Mouse (Mus musculus) forebrain, embryonic 16.5 days (tissue): ENCODE results near the gene Scarf2. TPM values are rescaled to one million over a fixed set of nuclear protein-coding genes. Genes with fewer than 3 reads are reported as not detected.

Experiments
- ATAC-seq: fragments of 200-750 bp; cut with Nextera tagmentation; 2 replicates; pipeline ENCODE4 v1.8.0; 2017; ENCODE audit warnings: mild to moderate bottlenecking, moderate library complexity
- H3K27ac ChIP-seq: fragments of 300-500 bp; sonication (generic); 2 replicates; pipeline ENCODE4 v1.5.1; 2014; ENCODE audit warnings: low read length, control low read depth
- H3K27me3 ChIP-seq: fragments of 300-500 bp; sonication (generic); replicated peaks from 2 replicates; pipeline ENCODE4 v1.6.1; 2014; ENCODE audit warnings: low read length; ENCODE audit not compliant: control insufficient read depth, insufficient read depth
- H3K36me3 ChIP-seq: fragments of 300-500 bp; sonication (generic); 2 replicates; pipeline ENCODE4 v1.6.1; 2014; ENCODE audit not compliant: control insufficient read depth, insufficient read depth
- H3K4me1 ChIP-seq: fragments of 300-500 bp; sonication (generic); replicated peaks from 2 replicates; pipeline ENCODE4 v1.6.1; 2014; ENCODE audit warnings: low read length; ENCODE audit not compliant: control insufficient read depth, insufficient read depth
- H3K4me2 ChIP-seq: fragments of 300-500 bp; sonication (generic); 2 replicates; pipeline ENCODE4 v1.6.1; 2014; ENCODE audit warnings: mild to moderate bottlenecking, low read length, control low read depth
- H3K4me3 ChIP-seq: fragments of 300-500 bp; sonication (generic); replicated peaks from 2 replicates; pipeline ENCODE4 v1.5.1; 2014; ENCODE audit warnings: mild to moderate bottlenecking, low read length, control low read depth
- H3K9ac ChIP-seq: fragments of 300-500 bp; sonication (generic); replicated peaks from 2 replicates; pipeline ENCODE4 v1.6.1; 2014; ENCODE audit warnings: low read depth, low read length, control low read depth
- H3K9me3 ChIP-seq: fragments of 300-500 bp; sonication (generic); 2 replicates; pipeline ENCODE4 v1.6.1; 2016; ENCODE audit warnings: low read length; ENCODE audit not compliant: control insufficient read depth
- WGBS: fragments of 180-500 bp; shearing (Covaris S2); extraction: QIAGEN DNeasy Blood & Tissue Kit; methylation state at CpG from one replicate; pipeline ENCODE4 v1.1.7; 2014; 5-methylcytosine and 5-hydroxymethylcytosine counted together
- polyA plus RNA-seq: library from polyadenylated mRNA; unstranded; fragments of >200 nt; fragmentation: Nextera tagmentation; extraction: Ambion mirVana; gene quantifications from 2 replicates; pipeline ENCODE4 v1.2.1, GENCODE M21; 2015

Scarf2 gene
- polyA plus RNA-seq, 1 experiment from 2014 or later = 0.99 TPM

DNA sequence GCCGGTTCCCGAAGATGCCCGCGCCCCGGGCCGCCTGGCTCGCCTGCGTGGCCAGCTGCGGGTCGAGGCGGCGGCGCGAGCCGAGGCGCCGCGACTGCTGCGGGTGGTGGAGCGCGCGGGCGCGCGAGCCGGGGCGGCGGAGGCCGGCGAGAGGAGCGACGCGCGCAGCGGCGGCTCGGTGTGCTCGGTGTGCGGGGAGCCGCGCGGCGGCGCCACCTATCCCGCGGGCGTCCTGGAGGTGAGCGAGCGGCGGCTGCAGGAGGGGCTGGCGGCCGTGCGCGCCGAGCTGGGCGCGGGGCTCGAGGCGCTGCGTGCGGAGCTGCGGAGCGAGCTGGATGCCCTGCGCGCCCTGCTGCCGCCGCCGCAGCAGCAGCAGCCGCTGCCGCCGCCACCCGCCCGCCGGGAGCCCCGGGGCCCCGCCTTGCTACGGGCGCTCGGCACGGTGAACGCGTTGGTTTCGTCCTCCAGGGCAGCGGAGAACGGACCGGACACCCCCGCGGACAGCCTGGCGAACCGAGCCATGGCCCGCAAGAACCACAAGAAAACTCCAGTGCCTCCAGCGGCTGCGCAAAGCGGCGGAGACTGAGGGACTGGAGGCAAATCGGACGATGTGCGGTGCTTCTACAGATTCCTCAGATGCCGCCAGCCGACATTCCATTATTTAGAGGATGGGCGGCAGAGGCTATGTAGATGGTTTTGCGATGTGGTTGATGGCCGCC is 36.8 kb downstream of the Scarf2 start:
- Histone ChIP-seq H3K4me3 (peak overlapping the region; percentile 50), H3K4me1 (peaks cover 19% of the 10 kb centered on the region), H3K36me3 (no peaks in the 10 kb centered on the region; the same call in 1 of the 2 replicates), H3K27me3 (peaks cover 50% of the 10 kb centered on the region), H3K27ac (peak overlapping the region; percentile 76), H3K9me3 (no peaks in the 10 kb centered on the region), H3K9ac (peak overlapping the region; percentile 80), H3K4me2 (peak overlapping the region; percentile 75)
- ATAC-seq = peak; percentile 82
- under 1% methylated on average over 58 of the region's 103 CpGs for WGBS

GRCm38 (mm10) chr16:17834543-17834942 is 37.5 kb downstream of the Scarf2 start:
- peak overlapping the region; percentile 80 for H3K9ac ChIP-seq
- ATAC-seq = no peak
- 55% methylated on average over 7 of the region's 7 CpGs for WGBS
- H3K4me2 ChIP-seq = peak overlapping the region; percentile 75
- no peaks in the 10 kb centered on the region; the same call in 1 of the 2 replicates for H3K36me3 ChIP-seq
- H3K27me3 ChIP-seq = peaks cover 50% of the 10 kb centered on the region
- no peaks in the 10 kb centered on the region for H3K9me3 ChIP-seq
- H3K4me3 ChIP-seq = peak overlapping the region; percentile 50
- peaks cover 19% of the 10 kb centered on the region for H3K4me1 ChIP-seq
- H3K27ac ChIP-seq = peak overlapping the region; percentile 76; the same call in 1 of the 2 replicates

GRCm38 (mm10) chr16:17835481-17835880 is 38.4 kb downstream of the Scarf2 start:
- no peak overlapping the region for H3K9ac ChIP-seq
- H3K36me3 ChIP-seq = no peaks in the 10 kb centered on the region; the same call in 1 of the 2 replicates
- H3K4me1 ChIP-seq = peaks cover 19% of the 10 kb centered on the region
- no peak overlapping the region for H3K4me3 ChIP-seq
- H3K27me3 ChIP-seq = peaks cover 48% of the 10 kb centered on the region
- H3K4me2 ChIP-seq = no peak overlapping the region
- no peak for ATAC-seq
- 33% methylated on average over 13 of the region's 13 CpGs for WGBS
- H3K9me3 ChIP-seq = no peaks in the 10 kb centered on the region
- no peak overlapping the region for H3K27ac ChIP-seq

- Histone ChIP-seq H3K4me2 (no peak within 1 kb of the TSS), H3K27me3 (peaks cover 23% of the 10 kb centered on the region), H3K27ac (no peak within 1 kb of the TSS), H3K9me3 (no peaks in the 10 kb centered on the region), H3K36me3 (peaks cover 14% of the 10 kb centered on the region), H3K4me3 (no peak within 1 kb of the TSS), H3K4me1 (peaks cover 16% of the 10 kb centered on the region), H3K9ac (no peak within 1 kb of the TSS)
- ATAC-seq = no peak
- WGBS = 82% methylated on average over 6 of the region's 6 CpGs
Measured at GRCm38 (mm10) chr16:17838051-17838450, 41.0 kb downstream of the Scarf2 start, which contains the start of gene Car15. Car15 (minus strand) TSS chr16:17838364.

- H3K9ac ChIP-seq = no peak overlapping the region
- no peak overlapping the region for H3K4me3 ChIP-seq
- H3K36me3 ChIP-seq = peaks cover 22% of the 10 kb centered on the region
- no peaks in the 10 kb centered on the region for H3K9me3 ChIP-seq
- H3K4me1 ChIP-seq = 0 out of 2 replicates have a peak, but pooled peaks cover 2% of the 10 kb centered on the region
- WGBS = 84% methylated on average over 4 of the region's 4 CpGs
- H3K27me3 ChIP-seq = peaks cover 17% of the 10 kb centered on the region
- no peak overlapping the region for H3K4me2 ChIP-seq
- no peak overlapping the region for H3K27ac ChIP-seq
- no peak for ATAC-seq
Measured at GRCm38 (mm10) chr16:17839976-17840375, 42.9 kb downstream of the Scarf2 start.

- Histone ChIP-seq H3K36me3 (peaks cover 37% of the 10 kb centered on the region), H3K4me2 (no peak overlapping the region), H3K9me3 (no peaks in the 10 kb centered on the region), H3K27me3 (no peaks in the 10 kb centered on the region), H3K4me3 (no peak overlapping the region), H3K27ac (no peak overlapping the region), H3K9ac (no peak overlapping the region), H3K4me1 (no peaks in the 10 kb centered on the region)
- no peak for ATAC-seq
- 95% methylated on average over 7 of the region's 7 CpGs for WGBS
Measured at GRCm38 (mm10) chr16:17842437-17842836, 45.4 kb downstream of the Scarf2 start.

- H3K4me1 ChIP-seq = no peaks in the 10 kb centered on the region
- no peaks in the 10 kb centered on the region for H3K27me3 ChIP-seq
- peaks cover 37% of the 10 kb centered on the region for H3K36me3 ChIP-seq
- no peak for ATAC-seq
- no peak overlapping the region for H3K27ac ChIP-seq
- 89% methylated on average over 10 of the region's 10 CpGs for WGBS
- no peak overlapping the region for H3K4me2 ChIP-seq
- H3K4me3 ChIP-seq = no peak overlapping the region
- no peaks in the 10 kb centered on the region for H3K9me3 ChIP-seq
- H3K9ac ChIP-seq = no peak overlapping the region
Measured at GRCm38 (mm10) chr16:17843701-17844365, 46.8 kb downstream of the Scarf2 start.

DNA sequence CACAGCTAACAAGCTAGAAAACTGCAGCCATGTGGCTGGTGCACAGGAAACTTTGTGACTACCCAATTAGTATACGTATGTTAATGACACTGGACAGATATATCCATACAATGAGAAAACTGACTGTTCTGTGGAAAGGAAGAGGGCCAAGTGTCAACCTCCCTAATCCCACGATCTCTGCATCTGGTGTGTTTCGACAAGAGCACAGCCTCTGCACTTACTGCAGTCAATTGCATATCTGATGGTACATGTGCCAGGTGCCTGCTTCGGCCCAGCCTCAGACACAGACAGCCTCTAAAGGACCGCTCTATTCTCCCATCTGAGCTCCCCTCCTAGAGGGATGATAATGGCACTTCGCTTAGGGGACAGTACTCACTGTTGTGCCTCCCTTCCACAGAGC is 51.3 kb downstream of the Scarf2 start:
- no peak overlapping the region for H3K4me3 ChIP-seq
- ATAC-seq = 0 out of 2 replicates have a peak, but pooled peaks have one; percentile 19
- 94% methylated on average over 6 of the region's 6 CpGs for WGBS
- peak overlapping the region; percentile 56 for H3K27ac ChIP-seq
- H3K27me3 ChIP-seq = no peaks in the 10 kb centered on the region
- H3K9me3 ChIP-seq = no peaks in the 10 kb centered on the region
- H3K4me2 ChIP-seq = no peak overlapping the region
- H3K4me1 ChIP-seq = no peaks in the 10 kb centered on the region
- peaks cover 32% of the 10 kb centered on the region for H3K36me3 ChIP-seq
- H3K9ac ChIP-seq = no peak overlapping the region

GRCm38 (mm10) chr16:17848928-17849327 is 51.8 kb downstream of the Scarf2 start:
- Histone ChIP-seq H3K36me3 (peaks cover 29% of the 10 kb centered on the region), H3K9me3 (no peaks in the 10 kb centered on the region), H3K27ac (peak overlapping the region; percentile 56)

More at GRCm38 (mm10) chr16:17848928-17849327, 51.8 kb downstream of the Scarf2 start:
- H3K4me1 ChIP-seq = no peaks in the 10 kb centered on the region
- H3K27me3 ChIP-seq = no peaks in the 10 kb centered on the region
- WGBS = 31% methylated on average over 1 of the region's 1 CpGs
- peak; percentile 75 for ATAC-seq
- no peak overlapping the region for H3K4me2 ChIP-seq
- H3K9ac ChIP-seq = no peak overlapping the region
- no peak overlapping the region for H3K4me3 ChIP-seq
